Mouse (Mus musculus) olfactory bulb, adult 2 months (tissue): ENCODE data around the gene Col4a1.

Source experiments
- CTCF ChIP-seq: fragments of 200-500 bp; IDR thresholded peaks from 2 replicates; pipeline ENCODE4 v1.5.1; 2012; ENCODE audit warnings: low read depth, mild to moderate bottlenecking, low read length, moderate library complexity; ENCODE audit not compliant: insufficient read depth
- POLR2A ChIP-seq: fragments of 200-500 bp; IDR thresholded peaks from 2 replicates; pipeline ENCODE4 v1.6.1; 2012; ENCODE audit warnings: mild to moderate bottlenecking, low read depth, low read length, moderate library complexity; ENCODE audit not compliant: insufficient read depth

- TF ChIP-seq POLR2A (no peak), CTCF (no peak)
These were observed 44.1 kb upstream of the Col4a1 start for GRCm38 (mm10) chr8:11356776-11357175.
